Mouse (Mus musculus) megakaryocyte-erythroid progenitor cell, adult 5-6 weeks (primary cell): ENCODE measurements around the gene Gpr18. TPM values are rescaled to one million over a fixed set of nuclear protein-coding genes. Genes with fewer than 3 reads are reported as not detected.
A peak's percentile ranks its signal among the peaks of the same experiment; 100 is the strongest.

Experiments used
- ATAC-seq: replicated peaks from 2 replicates; pipeline ENCODE4 v1.8.0; 2016; ENCODE audit warnings: mild to moderate bottlenecking, inconsistent platforms; ENCODE audit not compliant: severe bottlenecking, poor library complexity, low FRiP score, low TSS enrichment
- total RNA-seq, 2 experiments: library from RNA; stranded (forward) in 1 of 2; stranded (reverse) in 1 of 2; fragments of 200-1000, 215-1000 nt in 1 of 2; fragments of >200 nt in 1 of 2; fragmentation: Nextera tagmentation in 1 of 2; gene quantifications; 2 replicates each; pipeline ENCODE4 v1.2.3; 2014 to 2017

The Gpr18 gene
- total RNA-seq, 2 experiments from 2014 or later, result 0.70 to 1.0 TPM

DNA sequence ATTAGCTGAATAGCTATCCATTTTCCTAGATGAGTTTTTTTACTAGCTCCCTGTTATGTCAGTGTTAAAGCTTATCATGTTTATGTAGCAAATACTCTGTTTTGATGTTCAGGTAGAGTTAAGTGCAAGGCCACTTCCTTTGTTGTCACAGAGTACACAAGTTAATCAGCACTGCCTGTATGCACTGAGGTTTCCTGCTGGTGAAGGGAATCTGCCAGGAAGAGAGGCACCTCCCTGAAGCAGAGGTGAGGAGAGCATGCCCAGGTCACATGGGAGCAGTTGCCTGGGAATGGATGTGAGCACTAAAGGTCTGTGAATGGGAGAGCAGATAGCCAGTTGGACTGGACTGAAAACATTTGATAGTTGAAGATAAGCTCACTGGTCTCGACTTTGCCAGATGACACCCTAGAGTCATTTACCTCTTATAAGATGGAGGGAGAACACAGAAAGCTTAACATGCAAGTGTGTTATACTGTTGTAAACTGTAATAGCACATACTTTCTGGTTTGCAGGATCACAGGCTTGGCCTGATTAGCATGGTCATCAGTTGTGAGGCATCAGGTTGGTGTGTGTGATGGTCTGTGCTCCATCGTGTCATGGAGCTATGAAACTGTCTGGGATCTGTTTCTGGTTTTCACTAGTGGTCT lies 35.9 kb upstream of the Gpr18 start:
- peak; percentile 81 for ATAC-seq

GRCm38 (mm10) chr14:121949897-121950296 lies 34.3 kb upstream of the Gpr18 start:
- ATAC-seq, result no peak

- ATAC-seq, result no peak
Observed at GRCm38 (mm10) chr14:121949436-121949835, 33.9 kb upstream of the Gpr18 start.

- no peak for ATAC-seq
Observed at GRCm38 (mm10) chr14:121947966-121948365, 32.4 kb upstream of the Gpr18 start.

GRCm38 (mm10) chr14:121947201-121947760 lies 31.7 kb upstream of the Gpr18 start:
- no peak for ATAC-seq

- no peak for ATAC-seq
Observed at GRCm38 (mm10) chr14:121946728-121947127, 31.1 kb upstream of the Gpr18 start.

DNA sequence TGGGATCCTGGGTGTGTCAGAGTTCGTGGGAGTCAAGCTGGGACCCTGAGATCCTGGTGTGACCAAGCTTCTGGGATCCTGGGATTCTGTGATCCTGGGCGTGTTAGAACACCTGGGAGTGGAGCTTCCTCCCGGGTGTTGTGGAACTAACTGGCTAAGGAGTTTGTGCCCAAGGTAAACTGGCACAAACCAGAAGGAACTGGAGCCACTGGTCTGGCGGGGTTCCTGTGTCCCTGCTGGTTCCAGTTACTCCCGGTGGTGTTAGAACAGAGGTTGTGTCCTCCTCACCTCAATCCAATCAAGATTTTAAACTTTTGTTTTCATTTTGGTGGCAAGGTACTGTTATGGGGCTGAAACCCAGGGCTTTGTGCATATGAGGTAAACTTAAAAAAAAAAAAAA lies 30.6 kb upstream of the Gpr18 start:
- ATAC-seq, result no peak

DNA sequence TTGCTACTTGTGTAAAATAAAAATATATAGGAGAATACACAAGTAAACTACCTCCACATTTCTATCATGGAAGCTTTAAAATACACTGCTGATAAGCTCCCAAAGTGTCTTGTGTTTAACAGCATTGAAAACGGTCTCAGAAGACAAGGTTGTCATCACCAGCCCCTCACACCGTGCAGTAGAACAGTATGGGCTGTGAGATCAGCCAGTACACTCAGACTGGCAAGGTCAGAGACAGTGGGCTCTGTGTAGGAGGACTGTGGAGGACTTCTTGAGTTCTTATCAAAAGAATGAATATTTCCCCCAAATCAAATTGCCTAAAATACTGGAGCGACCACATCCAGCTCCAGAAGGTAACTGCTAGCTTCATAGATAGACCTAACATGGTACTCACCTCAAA lies 24.0 kb upstream of the Gpr18 start:
- ATAC-seq, result no peak

GRCm38 (mm10) chr14:121938256-121939191 lies 22.9 kb upstream of the Gpr18 start:
- 0 out of 2 replicates have a peak, but pooled peaks have one; percentile 46 for ATAC-seq

DNA sequence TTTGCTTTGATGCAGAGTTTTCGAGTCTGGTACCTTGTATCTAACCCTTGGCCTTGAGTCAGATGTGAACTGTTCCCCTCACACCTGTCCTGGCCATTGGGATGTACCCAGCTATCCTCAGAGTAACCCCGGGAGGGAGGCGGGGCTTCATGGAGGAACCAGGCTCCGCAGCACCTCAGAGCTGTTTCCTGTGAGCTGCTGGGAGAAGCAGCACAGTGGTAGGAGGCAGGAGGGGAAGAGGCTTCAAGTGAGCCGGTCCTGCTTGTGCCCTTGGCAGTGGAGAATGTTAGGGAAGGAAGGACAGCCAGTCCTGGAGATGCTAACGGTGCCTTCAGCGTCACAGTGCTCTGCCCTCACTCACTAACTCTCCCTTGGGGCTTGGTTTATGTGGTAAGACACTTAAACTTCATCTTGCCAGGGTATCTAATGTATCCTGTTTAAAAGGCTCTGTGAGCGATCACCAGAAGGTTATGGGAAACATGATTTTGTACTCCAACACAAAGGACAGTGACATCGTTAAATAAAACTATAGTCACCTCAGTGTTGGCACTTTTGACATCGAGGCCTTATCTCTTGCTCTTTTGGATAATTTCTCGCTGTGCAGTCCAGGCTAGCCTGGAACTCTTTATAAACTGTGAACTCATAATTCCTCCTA lies 22.1 kb upstream of the Gpr18 start:
- peak; percentile 23; the same call in 1 of the 2 replicates for ATAC-seq

- ATAC-seq, result no peak
Observed at GRCm38 (mm10) chr14:121936856-121937255, 21.3 kb upstream of the Gpr18 start.

GRCm38 (mm10) chr14:121936356-121936755 lies 20.8 kb upstream of the Gpr18 start:
- ATAC-seq, result no peak

GRCm38 (mm10) chr14:121934597-121934946 lies 19.0 kb upstream of the Gpr18 start:
- ATAC-seq, result no peak

DNA sequence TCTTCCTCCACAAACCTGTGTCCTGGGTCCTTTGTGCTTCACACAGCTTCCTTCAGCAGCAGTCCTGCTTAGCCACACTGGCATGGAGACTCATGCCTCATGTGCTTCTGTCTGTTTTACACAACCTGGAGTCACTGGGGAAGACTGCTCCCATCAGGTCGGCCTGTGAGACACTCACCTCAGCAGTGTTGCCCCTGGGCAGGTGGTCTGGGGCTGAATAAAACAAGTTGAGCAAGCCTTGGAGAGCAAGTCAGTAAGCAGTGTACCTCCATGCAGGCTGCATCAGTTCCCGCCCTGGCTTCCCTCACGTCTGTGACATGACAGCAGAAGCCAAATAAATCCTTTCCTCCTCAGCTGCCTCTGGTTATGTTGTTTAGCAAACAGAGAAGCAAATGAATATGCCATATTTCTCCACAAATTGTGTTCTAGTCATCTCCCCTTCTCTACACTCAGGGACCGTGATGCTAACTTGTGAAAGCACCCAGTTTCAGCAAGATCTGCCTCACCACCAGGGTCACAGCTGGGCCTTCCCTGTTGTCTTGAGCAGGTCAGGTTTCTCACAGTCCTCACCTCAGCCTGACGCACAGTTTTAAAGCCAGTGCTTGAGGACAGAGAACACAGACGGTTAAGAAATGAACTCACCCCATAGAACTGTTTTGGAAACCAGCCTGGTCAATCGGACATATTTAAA lies 18.5 kb upstream of the Gpr18 start:
- no peak for ATAC-seq

- no peak for ATAC-seq
Observed at GRCm38 (mm10) chr14:121932180-121932579, 16.6 kb upstream of the Gpr18 start.

- no peak for ATAC-seq
Observed at GRCm38 (mm10) chr14:121931594-121931993, 16.0 kb upstream of the Gpr18 start.

- ATAC-seq, result no peak
Observed at GRCm38 (mm10) chr14:121930731-121931383, 15.3 kb upstream of the Gpr18 start.

- peak; percentile 87 for ATAC-seq
Observed at GRCm38 (mm10) chr14:121929243-121929951, 13.8 kb upstream of the Gpr18 start.
